In the genomic region with DNA sequence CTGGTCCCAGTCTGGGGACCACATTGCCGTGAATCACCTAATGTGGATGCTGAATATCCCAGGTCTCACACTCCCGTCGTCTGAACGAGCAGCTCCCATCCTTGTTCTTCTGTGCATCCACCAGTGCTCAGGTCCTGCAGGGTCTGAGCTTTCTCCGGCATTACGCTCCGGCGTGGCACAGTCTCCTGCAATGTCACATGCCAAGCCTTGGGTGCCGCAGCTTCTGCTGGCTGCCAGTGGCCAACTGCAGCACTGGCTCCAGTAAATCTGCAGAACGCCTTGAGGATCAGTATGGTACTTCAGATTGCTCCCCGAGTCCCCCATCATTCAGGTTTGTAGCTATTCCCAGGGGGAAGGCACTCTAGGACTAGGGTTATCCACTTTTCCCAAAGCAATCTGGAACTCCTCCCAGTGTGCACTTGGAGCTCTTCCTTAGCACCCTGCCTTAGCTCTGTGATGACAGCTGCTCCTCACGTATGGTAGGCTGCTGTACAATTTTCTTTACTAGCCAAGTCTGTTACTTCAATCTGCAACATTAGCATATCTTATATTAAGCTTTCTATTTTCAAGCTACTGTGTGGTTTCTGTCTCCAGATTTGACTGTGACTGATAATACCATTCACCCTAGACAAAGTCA, we compare ENCODE assay signal across 19 mouse cellular contexts.
DNase-seq lines count a peak whose midpoint lies in the region; ATAC-seq and TF ChIP-seq lines count a peak whose summit lies in the region.
"Had no signal": no experiment of that assay in that cellular context is flagged by ENCODE, and none has a peak within 500 bp of the region (broad histone marks: within the 10 kb centered on the region; RNA-seq: fewer than 3 reads in every experiment).

No protein-coding gene starts in this region.

- no peak for TF ChIP-seq CTCF in layer of hippocampus, adult 2 months (conservative IDR thresholded peaks at IDR 0.05)

- DNase-seq in layer of hippocampus, adult 11-12 months (ENCODE audit: low spot score), result peak; percentile 46
- DNase-seq in layer of hippocampus, adult 9-10 months (ENCODE audit: low spot score), result no peak
- peak; percentile 22 to 63 for DNase-seq in layer of hippocampus, adult 2 months (ENCODE audit: low spot score in 2 of 2)
- peak; percentile 22 for DNase-seq in right cerebral cortex, postnatal 25 days
- no peak for DNase-seq in gastrocnemius, adult 18-20 months (ENCODE audit: low spot score)
- no peak for DNase-seq in heart, postnatal 10 days
- DNase-seq: adrenal gland, postnatal 36 days; cerebellum, adult 11-12 months; gastrocnemius, postnatal 14 days; thymus, postnatal 14 days had no signal

- ATAC-seq in forebrain, embryonic 16.5 days, result peak; percentile 95
- ATAC-seq: hindbrain, embryonic 16.5 days; intestine, postnatal 0 days; lung, postnatal 0 days; midbrain, embryonic 15.5 days had no signal

- WGBS in forebrain, embryonic 16.5 days, result 74% methylated on average over 12 of the region's 12 CpGs

- H3K4me2 ChIP-seq in forebrain, embryonic 16.5 days (ENCODE audit: low read length), result no peak overlapping the region
- H3K4me2 ChIP-seq: liver, embryonic 15.5 days; midbrain, embryonic 15.5 days had no signal

- no peaks in the 10 kb centered on the region for H3K36me3 ChIP-seq in forebrain, embryonic 16.5 days (ENCODE audit: control insufficient read depth, insufficient read depth)
- H3K36me3 ChIP-seq: heart, embryonic 10.5 days; liver, embryonic 15.5 days; midbrain, embryonic 15.5 days had no signal

- no peak overlapping the region for H3K9ac ChIP-seq in forebrain, embryonic 16.5 days (replicated peaks; ENCODE audit: low read depth, low read length)
- H3K9ac ChIP-seq: liver, embryonic 15.5 days; midbrain, embryonic 15.5 days had no signal

- H3K9me3 ChIP-seq in forebrain, embryonic 16.5 days (ENCODE audit: control insufficient read depth, low read length), result no peaks in the 10 kb centered on the region
- H3K9me3 ChIP-seq: heart, embryonic 10.5 days; liver, embryonic 15.5 days; midbrain, embryonic 15.5 days had no signal

- intact Hi-C loops in heart, postnatal 10 days (cut with DNase I), result no loop called here

- H3K27me3 ChIP-seq in forebrain, embryonic 16.5 days (replicated peaks; ENCODE audit: control insufficient read depth, insufficient read depth, low read length), result no peaks in the 10 kb centered on the region
- H3K27me3 ChIP-seq: liver, embryonic 15.5 days; megakaryocyte, embryonic 14.5 days; midbrain, embryonic 15.5 days had no signal

- H3K4me1 ChIP-seq in forebrain, embryonic 16.5 days (replicated peaks; ENCODE audit: control insufficient read depth, insufficient read depth, low read length), result peaks cover 4% of the 10 kb centered on the region
- H3K4me1 ChIP-seq: heart, embryonic 10.5 days; liver, embryonic 15.5 days; megakaryocyte, embryonic 14.5 days; midbrain, embryonic 15.5 days had no signal

- H3K27ac ChIP-seq in forebrain, embryonic 16.5 days (ENCODE audit: low read length), result peak overlapping the region; percentile 66; the same call in 1 of the 2 replicates
- no peak overlapping the region for H3K27ac ChIP-seq in layer of hippocampus, adult 2 months
- H3K27ac ChIP-seq: heart, embryonic 10.5 days; liver, embryonic 15.5 days; midbrain, embryonic 15.5 days; stomach, postnatal 0 days had no signal

- H3K4me3 ChIP-seq in forebrain, embryonic 16.5 days (replicated peaks; ENCODE audit: low read length), result no peak overlapping the region
- H3K4me3 ChIP-seq in layer of hippocampus, adult 2 months, result no peak overlapping the region
- H3K4me3 ChIP-seq: heart, embryonic 10.5 days; liver, embryonic 15.5 days; megakaryocyte, embryonic 14.5 days; midbrain, embryonic 15.5 days had no signal

Comparison
In these comparisons a context has a peak if more than half of its experiments do, and no peak if none do; other contexts are left out.
1. DNase-seq: peak in layer of hippocampus, adult 11-12 months (single experiment), layer of hippocampus, adult 2 months (2 of 2) and right cerebral cortex, postnatal 25 days (single experiment); none in layer of hippocampus, adult 9-10 months (single experiment), gastrocnemius, adult 18-20 months (single experiment) and heart, postnatal 10 days (0 of 2).